Mouse (Mus musculus) ovary, postnatal 14 days (tissue): Measurements from ENCODE around the gene Ubn1.

Experiments
- DNase-seq: peaks from one replicate; pipeline ENCODE4 v3.0.0; 2022; ENCODE audit warnings: low spot score

The Ubn1 gene

GRCm38 (mm10) chr16:5049774-5050234 is at the start of gene Ubn1, which contains the start of gene Glyr1:
Gene Ubn1 (plus strand): TSS chr16:5050057.
Gene Glyr1 (minus strand): TSS chr16:5049863.
- peak; percentile 95 for DNase-seq

DNA sequence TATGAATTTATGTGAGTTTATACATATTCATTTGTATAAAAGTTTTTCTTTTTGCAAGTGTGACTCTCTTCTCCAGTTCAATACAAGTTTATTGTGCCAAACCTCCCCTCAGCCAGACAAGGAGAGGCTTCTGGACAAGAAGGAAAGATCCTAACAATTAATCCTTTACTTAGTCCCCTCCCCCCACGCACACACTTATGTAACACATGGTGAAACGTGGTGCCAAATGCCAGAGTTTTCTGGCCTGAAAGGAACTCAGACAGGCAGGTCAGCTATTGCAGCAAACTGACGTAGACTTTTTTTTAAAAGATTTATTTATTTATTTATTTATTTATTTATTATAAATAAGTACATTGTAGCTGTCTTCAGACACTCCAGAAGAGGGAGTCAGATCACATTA is 49.2 kb upstream of the Ubn1 start:
- no peak for DNase-seq

DNA sequence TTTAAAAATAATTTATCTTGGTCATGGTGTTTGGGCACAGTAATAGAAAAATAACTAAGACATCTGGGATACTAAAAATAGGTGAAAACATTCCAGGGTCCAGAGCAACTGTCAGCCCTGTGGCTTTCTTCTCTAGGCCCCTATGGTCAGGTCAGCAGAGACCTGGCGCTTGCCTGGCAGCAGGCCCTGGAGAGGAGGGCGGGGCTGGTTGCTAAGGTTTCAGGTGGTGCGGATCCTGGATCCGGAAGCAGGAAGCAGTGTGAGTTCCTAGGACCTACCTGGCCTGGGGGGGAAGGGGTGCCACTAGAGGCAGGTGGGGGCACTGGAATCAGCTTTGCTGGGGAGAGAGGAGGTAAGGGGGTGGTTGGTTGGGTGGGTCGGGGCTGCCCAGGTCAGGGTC is 42.8 kb upstream of the Ubn1 start, which contains the start of gene Smim22:
Gene Smim22, plus strand, starts transcription at position 222 of the 400 bp plus-strand sequence.
- DNase-seq, result peak; percentile 38

DNA sequence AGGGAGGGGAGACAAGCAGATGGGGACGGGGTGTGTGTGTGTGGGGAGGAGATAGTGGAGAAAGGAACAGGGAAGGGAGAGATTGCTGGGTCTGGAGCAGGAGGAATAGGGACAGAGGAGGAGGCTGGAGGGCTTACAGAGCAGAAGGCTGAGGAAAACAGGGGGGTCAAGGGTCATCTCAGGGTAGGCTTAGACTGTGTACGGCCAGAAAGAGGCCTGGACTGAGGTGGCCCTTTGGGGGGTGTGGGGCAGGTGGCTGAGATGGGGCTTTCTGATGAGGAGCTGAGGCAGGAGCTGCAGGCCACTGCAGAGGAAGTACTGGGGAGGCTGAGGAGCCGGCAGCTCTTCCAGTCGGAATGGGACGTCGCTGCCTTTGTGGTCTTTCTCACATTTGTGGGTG is 42.4 kb upstream of the Ubn1 start:
- DNase-seq, result no peak

- no peak for DNase-seq
Observed at GRCm38 (mm10) chr16:5008076-5008475, 41.8 kb upstream of the Ubn1 start.

DNA sequence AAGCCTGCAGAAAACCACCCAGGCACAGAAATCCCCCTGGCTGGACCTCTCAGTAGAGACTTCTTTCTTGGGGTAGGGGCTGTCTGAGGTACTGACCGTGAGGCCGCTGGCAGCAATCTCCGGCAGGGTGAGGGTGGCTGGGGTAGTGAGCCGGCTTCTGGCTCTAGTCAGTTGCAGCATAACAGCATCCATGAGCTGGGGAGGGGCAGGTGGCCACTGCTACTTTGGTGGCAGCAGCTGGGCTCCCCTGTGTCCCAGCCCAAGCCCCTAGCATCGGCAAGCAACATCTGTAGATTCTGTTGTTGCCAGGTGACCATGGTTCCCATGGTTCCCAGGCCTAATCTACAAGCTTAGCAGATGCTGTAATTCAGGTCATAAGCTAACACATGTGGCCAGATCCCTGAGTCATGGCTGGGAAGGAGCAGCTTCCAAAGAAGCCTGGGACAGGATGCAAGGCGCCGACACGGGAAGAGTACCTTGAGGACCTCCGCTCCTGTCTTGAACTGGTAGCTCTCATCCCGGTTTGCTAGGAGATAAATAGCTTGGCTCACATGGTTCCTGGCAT is 39.4 kb upstream of the Ubn1 start:
- no peak for DNase-seq

DNA sequence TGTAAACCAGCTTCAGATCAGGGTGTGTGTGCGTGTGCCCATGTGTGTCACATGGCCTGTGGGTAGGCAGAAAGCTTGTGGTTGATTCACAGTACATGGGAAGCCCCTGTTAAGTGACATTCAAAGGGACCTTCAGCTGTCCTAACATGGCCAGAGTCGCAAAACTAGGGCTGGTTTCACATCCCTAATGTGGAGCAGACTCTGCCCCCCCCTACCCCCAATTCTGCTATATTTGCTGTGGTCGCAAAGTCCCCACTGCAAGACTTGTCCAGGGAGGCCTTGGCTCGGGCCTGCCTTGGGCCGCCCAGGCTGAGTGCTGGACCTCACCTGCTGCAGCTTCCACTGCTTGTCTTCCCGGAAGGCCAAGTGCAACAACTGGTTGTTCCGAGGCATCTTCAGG is 38.6 kb upstream of the Ubn1 start:
- no peak for DNase-seq

DNA sequence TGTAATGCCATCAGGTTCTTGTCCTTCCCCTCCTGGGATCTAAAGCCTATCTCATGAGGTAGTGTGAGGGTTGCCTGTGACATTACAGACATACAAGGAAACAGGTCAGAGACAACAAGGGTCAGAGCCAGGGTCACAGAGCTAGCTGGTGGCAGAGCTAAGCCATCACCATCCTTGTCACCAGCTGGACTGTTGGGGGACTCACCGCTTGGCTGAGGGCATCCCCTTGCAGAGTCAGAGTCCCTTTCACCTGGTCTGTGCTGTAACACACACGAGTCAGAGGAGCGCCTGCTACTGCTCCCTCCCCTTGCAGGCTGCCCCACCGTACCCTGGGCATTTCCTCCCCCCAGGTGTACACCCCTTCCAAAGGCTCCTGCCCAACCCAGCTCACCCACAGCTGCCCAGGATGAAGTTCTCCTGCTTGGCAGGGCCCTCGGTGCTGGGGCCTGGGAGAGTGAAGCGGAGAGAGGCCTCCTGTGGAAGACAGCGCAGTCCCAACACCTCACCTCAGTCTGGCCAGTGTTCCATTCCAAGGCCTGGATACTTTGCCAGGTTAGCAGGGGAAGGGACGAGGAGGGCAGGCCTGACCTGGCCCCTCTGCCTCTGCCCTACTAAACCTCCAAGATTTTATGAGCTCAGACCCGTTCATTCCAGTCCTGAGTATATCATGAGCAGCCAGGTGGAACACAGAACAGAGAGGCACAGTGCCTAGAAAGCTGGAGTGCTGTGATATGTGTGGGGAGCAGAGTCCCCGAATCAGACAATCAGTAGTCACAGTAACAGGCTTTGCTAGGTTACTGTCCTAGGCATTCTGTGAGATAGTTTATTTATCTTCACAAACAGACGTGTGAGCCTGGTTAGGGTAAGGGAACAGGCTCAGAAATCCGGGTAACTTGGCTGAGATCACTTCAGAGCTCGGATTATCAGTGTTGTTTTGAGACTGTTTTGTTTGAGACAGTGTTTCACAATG is 37.5 kb upstream of the Ubn1 start:
- no peak for DNase-seq

- DNase-seq, result peak; percentile 90
Observed at GRCm38 (mm10) chr16:5013054-5013838, 36.6 kb upstream of the Ubn1 start, which contains the start of gene Rogdi. Gene Rogdi (minus strand): TSS chr16:5013553.

DNA sequence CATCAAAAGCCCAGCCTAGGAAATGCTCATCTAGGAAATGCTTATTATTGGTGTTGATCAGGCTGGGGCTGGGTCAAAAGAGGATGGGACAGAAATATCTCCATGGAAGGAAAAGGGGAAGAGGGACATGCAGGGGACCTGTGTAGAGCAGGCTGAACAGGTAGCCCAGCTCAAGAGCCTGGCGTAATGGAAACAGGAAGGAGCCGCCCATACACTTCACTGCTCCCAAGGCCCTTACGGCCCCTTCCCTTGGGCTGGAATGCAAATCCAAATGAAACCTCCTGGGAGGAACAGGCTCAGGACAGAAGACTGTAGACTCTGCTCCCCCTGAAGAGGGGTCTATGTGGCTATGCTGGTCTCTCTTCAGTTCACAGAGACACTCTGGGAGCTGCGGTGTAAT is 35.3 kb upstream of the Ubn1 start:
- DNase-seq, result no peak

- no peak for DNase-seq
Observed at GRCm38 (mm10) chr16:5024021-5024420, 25.8 kb upstream of the Ubn1 start.

DNA sequence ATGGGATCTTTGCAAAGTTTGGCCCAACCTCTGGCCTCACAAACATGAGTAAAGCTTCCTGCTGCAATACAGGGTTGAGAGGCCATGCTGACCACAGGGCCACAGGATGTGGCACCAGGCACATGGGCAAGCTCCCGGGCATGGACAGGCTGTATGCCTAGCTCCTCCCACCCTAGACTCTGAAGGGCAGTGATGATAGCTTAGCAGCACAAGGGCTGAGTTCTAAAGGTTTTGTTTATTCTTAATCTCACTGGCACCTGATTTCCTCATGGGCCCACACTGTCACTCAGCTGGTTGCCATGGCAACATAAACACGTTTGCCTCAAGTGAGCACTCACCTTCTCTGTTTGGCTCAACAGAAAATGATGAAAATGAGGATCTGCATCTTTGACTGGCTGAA is 20.0 kb upstream of the Ubn1 start:
- DNase-seq, result no peak

DNA sequence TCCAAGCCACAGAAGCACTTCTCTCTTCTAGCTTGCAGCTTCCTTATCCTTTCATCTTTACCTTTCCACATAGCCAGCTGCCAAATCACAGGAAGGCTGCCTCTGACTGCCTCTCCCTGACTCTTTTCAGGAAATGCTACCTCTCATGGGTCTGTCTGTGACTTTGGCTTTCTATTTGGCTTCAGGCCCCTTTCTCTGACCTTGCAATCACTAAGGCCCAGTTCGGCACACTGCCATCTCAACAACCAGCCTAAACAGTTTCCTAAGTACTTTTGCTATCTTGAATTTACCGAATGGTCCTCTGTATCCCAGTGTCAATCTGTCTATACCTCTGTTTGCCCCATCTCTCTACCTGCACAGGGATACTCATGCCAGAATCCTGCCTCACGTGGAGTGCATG is 14.3 kb upstream of the Ubn1 start:
- no peak for DNase-seq

DNA sequence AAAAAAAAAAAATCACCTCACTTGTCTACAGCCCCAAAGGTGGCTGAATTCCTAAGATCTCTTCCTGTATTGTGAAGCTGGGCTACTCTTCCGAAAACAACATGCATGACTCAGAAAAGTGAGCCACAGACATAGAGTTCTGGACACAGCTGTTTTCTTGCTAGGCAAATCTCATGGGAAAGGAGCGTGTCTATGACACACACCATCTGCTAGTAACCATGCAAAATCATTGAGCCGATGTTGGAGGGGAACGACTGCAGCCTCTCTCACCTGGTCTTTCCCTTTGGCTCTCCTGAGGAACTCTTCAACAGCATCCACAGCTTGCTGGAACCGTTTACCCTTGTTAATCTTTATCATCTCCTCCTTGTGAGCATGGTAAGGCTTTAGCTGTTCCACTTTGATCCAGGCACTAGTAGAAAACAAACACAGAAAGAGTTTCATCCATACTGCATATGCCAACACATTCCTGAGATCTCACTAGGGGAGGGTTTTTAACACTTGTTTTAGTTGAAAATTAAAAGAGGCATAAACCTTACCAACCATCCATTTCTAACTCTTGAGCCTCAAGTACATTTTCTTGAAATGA is 13.1 kb upstream of the Ubn1 start:
- no peak for DNase-seq

DNA sequence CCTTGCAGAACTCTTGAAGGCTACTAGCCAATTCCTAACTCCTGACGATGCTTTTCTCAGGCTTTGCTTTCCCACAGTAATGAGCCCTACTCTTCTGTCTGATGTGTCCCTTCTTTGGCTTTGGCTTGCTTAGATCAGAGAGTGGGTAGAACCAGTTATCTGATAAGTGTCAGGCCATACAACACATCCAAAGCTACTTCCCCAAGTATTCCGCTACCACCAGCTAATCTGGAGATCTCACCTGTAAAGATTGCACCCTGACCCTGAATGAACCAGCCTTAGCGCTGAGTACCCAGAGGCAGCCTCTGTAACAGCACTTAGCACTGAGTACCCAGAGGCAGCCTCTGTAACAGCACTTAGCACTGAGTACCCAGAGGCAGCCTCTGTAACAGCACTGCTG is 4.5 kb upstream of the Ubn1 start:
- DNase-seq, result no peak

DNA sequence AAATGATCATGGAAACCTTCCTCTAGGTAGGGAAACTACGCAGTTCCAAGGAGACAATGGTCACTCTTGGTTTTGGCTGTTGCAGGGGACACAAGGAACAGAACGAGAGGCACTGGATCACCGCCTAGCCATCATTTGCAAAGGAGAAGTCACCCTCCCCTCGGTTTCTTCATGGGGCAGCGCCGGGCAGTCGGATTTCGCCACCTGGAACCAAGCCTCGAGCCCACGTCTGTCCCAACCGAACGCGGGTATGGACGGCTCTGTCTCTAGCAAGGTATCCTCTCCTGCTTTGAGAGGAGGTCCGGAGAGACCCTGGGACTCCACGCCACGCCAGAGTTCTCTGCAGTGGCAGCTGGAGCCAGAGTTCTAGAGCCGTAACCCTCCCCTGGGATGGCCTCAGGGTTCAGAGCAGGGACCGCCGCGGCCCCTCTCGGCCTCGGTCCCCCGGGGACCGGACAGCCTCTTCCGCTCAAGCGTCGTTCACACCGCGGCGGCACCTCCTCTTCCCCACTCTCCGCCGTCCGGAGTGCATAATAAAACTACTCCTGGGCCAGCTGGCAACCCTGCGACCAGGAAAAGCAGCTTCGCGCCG is 579 bp upstream of the Ubn1 start:
- no peak for DNase-seq

GRCm38 (mm10) chr16:5050251-5051110 is 624 bp downstream of the Ubn1 start:
- DNase-seq, result peak; percentile 58

GRCm38 (mm10) chr16:5058114-5058513 is 8.3 kb downstream of the Ubn1 start:
- DNase-seq, result no peak

DNA sequence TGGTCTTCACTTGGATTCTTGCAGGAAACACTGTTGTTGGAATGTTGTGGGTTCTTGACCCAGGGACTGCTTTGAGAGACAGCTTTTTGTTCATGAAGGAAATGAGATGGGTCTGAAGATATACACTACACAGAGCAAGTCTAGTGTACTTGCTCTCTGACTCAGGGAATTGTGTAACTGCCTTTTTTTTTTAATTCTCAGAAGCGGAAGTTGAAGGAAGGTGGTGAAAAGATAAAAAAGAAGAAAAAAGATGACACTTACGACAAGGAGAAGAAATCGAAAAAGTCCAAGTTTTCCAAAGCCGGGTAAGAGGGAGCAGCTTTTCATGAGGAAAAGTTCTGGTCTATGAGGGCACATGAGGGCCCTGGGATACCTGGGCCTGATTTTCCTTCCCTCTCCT is 13.6 kb downstream of the Ubn1 start:
- DNase-seq, result no peak

GRCm38 (mm10) chr16:5070321-5070720 is 20.5 kb downstream of the Ubn1 start:
- DNase-seq, result no peak

- no peak for DNase-seq
Observed at GRCm38 (mm10) chr16:5071974-5072373, 22.1 kb downstream of the Ubn1 start.
